15 mouse cellular contexts compared by ENCODE assay signal in genomic region chr13:23742007-23742406, GRCm38 (mm10). TPM values are rescaled to one million over a fixed set of nuclear protein-coding genes. Genes with fewer than 3 reads are reported as not detected.
DNase-seq lines count a peak whose midpoint lies in the region; ATAC-seq and TF ChIP-seq lines count a peak whose summit lies in the region.
"Had no signal": no experiment of that assay in that cellular context is flagged by ENCODE, and none has a peak within 500 bp of the region (broad histone marks: within the 10 kb centered on the region; RNA-seq: fewer than 3 reads in every experiment).

No protein-coding gene starts in this region.

- peak; percentile 14 for DNase-seq in c-Kit-positive CD71-positive TER-119-positive erythroid progenitor cells, embryonic 14.5 days (ENCODE audit: low spot score)
- DNase-seq in liver, postnatal 0 days: no peak
- no peak for DNase-seq in retina, embryonic 14.5 days (ENCODE audit: low spot score)
- DNase-seq in left cerebral cortex, adult 18-20 months (ENCODE audit: low spot score in 2 of 2): no peak
- DNase-seq: cerebellum, postnatal 14 days; gastrocnemius, postnatal 10 days; heart, postnatal 4 days; kidney, adult 11 months; kidney, postnatal 4 days; thymus, postnatal 36 days had no signal

- H3K36me3 ChIP-seq in intestine, embryonic 15.5 days: no peaks in the 10 kb centered on the region
- no peaks in the 10 kb centered on the region for H3K36me3 ChIP-seq in intestine, postnatal 0 days (ENCODE audit: control insufficient read depth, insufficient read depth)
- no peaks in the 10 kb centered on the region for H3K36me3 ChIP-seq in ES-Bruce4 (ENCODE audit: control insufficient read depth, insufficient read depth, low read length, poor library complexity, severe bottlenecking)
- no peaks in the 10 kb centered on the region for H3K36me3 ChIP-seq in liver, postnatal 0 days (replicated peaks; ENCODE audit: insufficient read depth, low read length)
- H3K36me3 ChIP-seq: limb, embryonic 15.5 days had no signal

- no peak for TF ChIP-seq CTCF in intestine, postnatal 0 days (IDR thresholded peaks at IDR 0.05; ENCODE audit: low read depth)
- TF ChIP-seq CTCF in ES-Bruce4 (IDR thresholded peaks at IDR 0.05; ENCODE audit: low read depth, low read length): no peak
- no peak for TF ChIP-seq CTCF in liver, postnatal 0 days (IDR thresholded peaks at IDR 0.05; ENCODE audit: low read depth)

- ATAC-seq in intestine, embryonic 15.5 days: no peak
- ATAC-seq in intestine, postnatal 0 days: no peak
- ATAC-seq in liver, postnatal 0 days: no peak
- ATAC-seq: forebrain, embryonic 16.5 days had no signal

- no peak overlapping the region for H3K4me2 ChIP-seq in intestine, embryonic 15.5 days (replicated peaks)
- H3K4me2 ChIP-seq in intestine, postnatal 0 days (replicated peaks; ENCODE audit: low read depth): no peak overlapping the region
- H3K4me2 ChIP-seq in liver, postnatal 0 days (ENCODE audit: low read depth, low read length): peak overlapping the region; percentile 52
- H3K4me2 ChIP-seq: limb, embryonic 15.5 days had no signal

- peak overlapping the region; percentile 51; the same call in 1 of the 2 replicates for H3K27ac ChIP-seq in intestine, embryonic 15.5 days
- H3K27ac ChIP-seq in intestine, postnatal 0 days (ENCODE audit: low read depth, low read length): no peak overlapping the region
- peak overlapping the region; percentile 97 for H3K27ac ChIP-seq in ES-Bruce4 (ENCODE audit: insufficient read depth, low read length)
- peak overlapping the region; percentile 36 for H3K27ac ChIP-seq in liver, postnatal 0 days (ENCODE audit: low read depth)
- H3K27ac ChIP-seq: limb, embryonic 15.5 days had no signal

- no peak overlapping the region for H3K4me3 ChIP-seq in intestine, embryonic 15.5 days (replicated peaks)
- H3K4me3 ChIP-seq in intestine, postnatal 0 days (ENCODE audit: low read depth, low read length): no peak overlapping the region
- H3K4me3 ChIP-seq in ES-Bruce4 (ENCODE audit: low read depth, low read length): no peak overlapping the region
- peak overlapping the region; percentile 1; the same call in 1 of the 2 replicates for H3K4me3 ChIP-seq in liver, postnatal 0 days (ENCODE audit: low read depth, low read length)
- H3K4me3 ChIP-seq: limb, embryonic 15.5 days had no signal

- H3K4me1 ChIP-seq in intestine, embryonic 15.5 days (replicated peaks): no peaks in the 10 kb centered on the region
- no peaks in the 10 kb centered on the region for H3K4me1 ChIP-seq in intestine, postnatal 0 days (replicated peaks; ENCODE audit: control insufficient read depth, insufficient read depth, low read length)
- H3K4me1 ChIP-seq in ES-Bruce4 (ENCODE audit: control insufficient read depth, insufficient read depth, low read length): no peaks in the 10 kb centered on the region
- peaks cover 5% of the 10 kb centered on the region; the same call in 1 of the 2 replicates for H3K4me1 ChIP-seq in liver, postnatal 0 days (ENCODE audit: insufficient read depth)

- no peak overlapping the region for H3K9ac ChIP-seq in intestine, embryonic 15.5 days
- H3K9ac ChIP-seq in intestine, postnatal 0 days (ENCODE audit: low read depth, low read length): no peak overlapping the region
- no peak overlapping the region for H3K9ac ChIP-seq in ES-Bruce4 (ENCODE audit: low read depth, poor library complexity, severe bottlenecking)
- H3K9ac ChIP-seq in liver, postnatal 0 days (replicated peaks): no peak overlapping the region; the same call in 1 of the 2 replicates
- H3K9ac ChIP-seq: limb, embryonic 15.5 days had no signal

- H3K27me3 ChIP-seq in intestine, embryonic 15.5 days (replicated peaks): no peaks in the 10 kb centered on the region
- no peaks in the 10 kb centered on the region for H3K27me3 ChIP-seq in intestine, postnatal 0 days (replicated peaks; ENCODE audit: control insufficient read depth, insufficient read depth, low read length)
- H3K27me3 ChIP-seq in ES-Bruce4 (ENCODE audit: control insufficient read depth, insufficient read depth, low read length, poor library complexity, severe bottlenecking): no peaks in the 10 kb centered on the region
- no peaks in the 10 kb centered on the region for H3K27me3 ChIP-seq in liver, postnatal 0 days (ENCODE audit: insufficient read depth, low read length)
- H3K27me3 ChIP-seq: limb, embryonic 15.5 days had no signal

- TF ChIP-seq EP300 in ES-Bruce4 (IDR thresholded peaks at IDR 0.05; ENCODE audit: insufficient read depth, low read depth, low read length): no peak
- no peak for TF ChIP-seq EP300 in liver, postnatal 0 days (IDR thresholded peaks at IDR 0.05; ENCODE audit: low read depth)

- H3K9me3 ChIP-seq in intestine, embryonic 15.5 days: no peaks in the 10 kb centered on the region
- H3K9me3 ChIP-seq in intestine, postnatal 0 days (ENCODE audit: control insufficient read depth): no peaks in the 10 kb centered on the region
- no peaks in the 10 kb centered on the region for H3K9me3 ChIP-seq in ES-Bruce4 (replicated peaks; ENCODE audit: control insufficient read depth, insufficient read depth, low read length, poor library complexity, severe bottlenecking)
- H3K9me3 ChIP-seq in liver, postnatal 0 days (ENCODE audit: low read length): no peaks in the 10 kb centered on the region
- H3K9me3 ChIP-seq: limb, embryonic 15.5 days had no signal

- TF ChIP-seq POLR2A in ES-Bruce4 (IDR thresholded peaks at IDR 0.05; ENCODE audit: insufficient read depth, low read length): no peak

RNA-seq across cellular contexts. Expression of gene Hist1h3c, which starts 3.4 kb away (rescaled TPM):
- polyA plus RNA-seq in intestine, embryonic 15.5 days (2015; fragmentation: Nextera tagmentation; extraction: Ambion mirVana): 4.4 and 7.7 TPM in 2 replicates
- polyA plus RNA-seq in intestine, postnatal 0 days (2015; fragmentation: Nextera tagmentation; extraction: Ambion mirVana): 1.2 and 1.4 TPM in 2 replicates
- polyA plus RNA-seq in ES-Bruce4 (2011; ENCODE audit: insufficient read depth, insufficient read length, low read depth, missing spikeins): 3.6 and 8.6 TPM in 2 replicates
- polyA plus RNA-seq in liver, postnatal 0 days (2015; fragmentation: Nextera tagmentation; extraction: Ambion mirVana): 2.8 and 3.5 TPM in 2 replicates
- total RNA-seq in left cerebral cortex, adult 18-20 months (2021): not detected

RNA-seq across cellular contexts. Expression of gene Hist1h1c, which starts 3.4 kb away (rescaled TPM):
- polyA plus RNA-seq in intestine, embryonic 15.5 days (2015; fragmentation: Nextera tagmentation; extraction: Ambion mirVana): 32.4 and 36.0 TPM in 2 replicates
- 105 and 107 TPM in 2 replicates for polyA plus RNA-seq in intestine, postnatal 0 days (2015; fragmentation: Nextera tagmentation; extraction: Ambion mirVana)
- 10.8 and 13.3 TPM in 2 replicates for polyA plus RNA-seq in ES-Bruce4 (2011; ENCODE audit: insufficient read depth, insufficient read length, low read depth, missing spikeins)
- 69.6 and 74.1 TPM in 2 replicates for polyA plus RNA-seq in liver, postnatal 0 days (2015; fragmentation: Nextera tagmentation; extraction: Ambion mirVana)
- total RNA-seq in left cerebral cortex, adult 18-20 months (2021): 10 to 100 TPM; 55.8 to 61.1 TPM

RNA-seq across cellular contexts. Expression of gene Hist1h2bb, which starts 4.5 kb away (rescaled TPM):
- 2.4 and 3.8 TPM in 2 replicates for polyA plus RNA-seq in intestine, embryonic 15.5 days (2015; fragmentation: Nextera tagmentation; extraction: Ambion mirVana)
- 0.37 and 0.48 TPM in 2 replicates for polyA plus RNA-seq in intestine, postnatal 0 days (2015; fragmentation: Nextera tagmentation; extraction: Ambion mirVana)
- 9.8 and 11.5 TPM in 2 replicates for polyA plus RNA-seq in ES-Bruce4 (2011; ENCODE audit: insufficient read depth, insufficient read length, low read depth, missing spikeins)
- polyA plus RNA-seq in liver, postnatal 0 days (2015; fragmentation: Nextera tagmentation; extraction: Ambion mirVana): 1.6 and 2.7 TPM in 2 replicates
- total RNA-seq in left cerebral cortex, adult 18-20 months (2021): 10 to 100 TPM; 17.8 to 19.6 TPM

RNA-seq across cellular contexts. Expression of gene Hist1h2ab, which starts 8.9 kb away (rescaled TPM):
- 39.8 and 44.9 TPM in 2 replicates for polyA plus RNA-seq in intestine, embryonic 15.5 days (2015; fragmentation: Nextera tagmentation; extraction: Ambion mirVana)
- polyA plus RNA-seq in intestine, postnatal 0 days (2015; fragmentation: Nextera tagmentation; extraction: Ambion mirVana): 11.7 and 12.1 TPM in 2 replicates
- 11.9 and 17.9 TPM in 2 replicates for polyA plus RNA-seq in ES-Bruce4 (2011; ENCODE audit: insufficient read depth, insufficient read length, low read depth, missing spikeins)
- polyA plus RNA-seq in liver, postnatal 0 days (2015; fragmentation: Nextera tagmentation; extraction: Ambion mirVana): 46.5 and 47.4 TPM in 2 replicates
- total RNA-seq in left cerebral cortex, adult 18-20 months (2021): 10 to 100 TPM; 17.2 to 22.5 TPM

RNA-seq across cellular contexts. Expression of gene Hist1h3b, which starts 10.1 kb away (rescaled TPM):
- 6.4 and 9.2 TPM in 2 replicates for polyA plus RNA-seq in intestine, embryonic 15.5 days (2015; fragmentation: Nextera tagmentation; extraction: Ambion mirVana)
- polyA plus RNA-seq in intestine, postnatal 0 days (2015; fragmentation: Nextera tagmentation; extraction: Ambion mirVana): 1.3 and 1.5 TPM in 2 replicates
- polyA plus RNA-seq in ES-Bruce4 (2011; ENCODE audit: insufficient read depth, insufficient read length, low read depth, missing spikeins): 5.0 and 9.4 TPM in 2 replicates
- polyA plus RNA-seq in liver, postnatal 0 days (2015; fragmentation: Nextera tagmentation; extraction: Ambion mirVana): 10.2 and 16.0 TPM in 2 replicates
- 1 to 10 TPM; 4.3 to 9.9 TPM for total RNA-seq in left cerebral cortex, adult 18-20 months (2021)
